Mouse (Mus musculus): ENCODE measurements around the gene Sf1.

Gene Sf1

GRCm38 (mm10) chr19:6412798-6413197 is 49.3 kb downstream of the Sf1 start:
- H3K4me1 ChIP-seq (replicated peaks; ENCODE audit: low read depth, low read length): peaks cover 100% of the 10 kb centered on the region
- peak overlapping the region; percentile 78 for H3K4me3 ChIP-seq (replicated peaks; ENCODE audit: low read length)
- H3K9me3 ChIP-seq (ENCODE audit: low read length): no peaks in the 10 kb centered on the region
- H3K27me3 ChIP-seq (ENCODE audit: insufficient read depth, low read length): peaks cover 8% of the 10 kb centered on the region; the same call in 1 of the 2 replicates
- TF ChIP-seq CTCF (conservative IDR thresholded peaks at IDR 0.05; ENCODE audit: low read length) (no peak), NANOG (IDR thresholded peaks at IDR 0.05; ENCODE audit: borderline replicate concordance, low read length) (no peak), POU5F1 (IDR thresholded peaks at IDR 0.05; ENCODE audit: borderline replicate concordance, low read length) (no peak)
- peaks cover 38% of the 10 kb centered on the region for H3K36me3 ChIP-seq (ENCODE audit: insufficient read depth, low read length)

- peaks cover 29% of the 10 kb centered on the region for H3K36me3 ChIP-seq (ENCODE audit: insufficient read depth, low read length)
- peak overlapping the region; percentile 82 for H3K4me3 ChIP-seq (replicated peaks; ENCODE audit: low read length)
- TF ChIP-seq POU5F1 (IDR thresholded peaks at IDR 0.05; ENCODE audit: borderline replicate concordance, low read length): no peak
- TF ChIP-seq NANOG (IDR thresholded peaks at IDR 0.05; ENCODE audit: borderline replicate concordance, low read length): no peak
- TF ChIP-seq CTCF (conservative IDR thresholded peaks at IDR 0.05; ENCODE audit: low read length): no peak
- H3K9me3 ChIP-seq (ENCODE audit: low read length): no peaks in the 10 kb centered on the region
- H3K4me1 ChIP-seq (replicated peaks; ENCODE audit: low read depth, low read length): peaks cover 91% of the 10 kb centered on the region
- H3K27me3 ChIP-seq (ENCODE audit: insufficient read depth, low read length): peaks cover 25% of the 10 kb centered on the region
These were observed 52.0 kb downstream of the Sf1 start for GRCm38 (mm10) chr19:6415454-6415853.

GRCm38 (mm10) chr19:6416124-6416770 is 52.8 kb downstream of the Sf1 start:
- Histone ChIP-seq H3K9me3 (ENCODE audit: low read length) (no peaks in the 10 kb centered on the region), H3K27me3 (ENCODE audit: insufficient read depth, low read length) (peaks cover 33% of the 10 kb centered on the region), H3K4me3 (replicated peaks; ENCODE audit: low read length) (peak overlapping the region; percentile 82), H3K36me3 (ENCODE audit: insufficient read depth, low read length) (peaks cover 21% of the 10 kb centered on the region), H3K4me1 (replicated peaks; ENCODE audit: low read depth, low read length) (peaks cover 91% of the 10 kb centered on the region)
- no peak for TF ChIP-seq POU5F1 (IDR thresholded peaks at IDR 0.05; ENCODE audit: borderline replicate concordance, low read length)
- no peak for TF ChIP-seq NANOG (IDR thresholded peaks at IDR 0.05; ENCODE audit: borderline replicate concordance, low read length)
- no peak for TF ChIP-seq CTCF (conservative IDR thresholded peaks at IDR 0.05; ENCODE audit: low read length)

- TF ChIP-seq NANOG (IDR thresholded peaks at IDR 0.05; ENCODE audit: borderline replicate concordance, low read length) (no peak), POU5F1 (IDR thresholded peaks at IDR 0.05; ENCODE audit: borderline replicate concordance, low read length) (no peak), CTCF (conservative IDR thresholded peaks at IDR 0.05; ENCODE audit: low read length) (no peak)
- Histone ChIP-seq H3K27me3 (ENCODE audit: insufficient read depth, low read length) (peaks cover 35% of the 10 kb centered on the region), H3K4me1 (replicated peaks; ENCODE audit: low read depth, low read length) (peaks cover 86% of the 10 kb centered on the region), H3K9me3 (ENCODE audit: low read length) (no peaks in the 10 kb centered on the region), H3K36me3 (ENCODE audit: insufficient read depth, low read length) (peaks cover 21% of the 10 kb centered on the region), H3K4me3 (replicated peaks; ENCODE audit: low read length) (peak overlapping the region; percentile 82)
These were observed 53.6 kb downstream of the Sf1 start for GRCm38 (mm10) chr19:6416894-6417761.

- TF ChIP-seq POU5F1 (IDR thresholded peaks at IDR 0.05; ENCODE audit: borderline replicate concordance, low read length): no peak
- peak; percentile 96 for TF ChIP-seq CTCF (conservative IDR thresholded peaks at IDR 0.05; ENCODE audit: low read length)
These were observed 54.9 kb downstream of the Sf1 start, which contains the start of gene Nrxn2 for GRCm38 (mm10) chr19:6418233-6418879. Gene Nrxn2, plus strand, starts transcription at chr19:6418731.

GRCm38 (mm10) chr19:6418984-6419692 is 55.6 kb downstream of the Sf1 start:
- no peak for TF ChIP-seq NANOG (IDR thresholded peaks at IDR 0.05; ENCODE audit: borderline replicate concordance, low read length)
- no peak for TF ChIP-seq POU5F1 (IDR thresholded peaks at IDR 0.05; ENCODE audit: borderline replicate concordance, low read length)
- TF ChIP-seq CTCF (conservative IDR thresholded peaks at IDR 0.05; ENCODE audit: low read length): no peak
- H3K4me1 ChIP-seq (replicated peaks; ENCODE audit: low read depth, low read length): peaks cover 70% of the 10 kb centered on the region
- H3K9me3 ChIP-seq (ENCODE audit: low read length): no peaks in the 10 kb centered on the region
- H3K27me3 ChIP-seq (ENCODE audit: insufficient read depth, low read length): peaks cover 52% of the 10 kb centered on the region
- peaks cover 12% of the 10 kb centered on the region for H3K36me3 ChIP-seq (ENCODE audit: insufficient read depth, low read length)
- H3K4me3 ChIP-seq (replicated peaks; ENCODE audit: low read length): peak overlapping the region; percentile 82

More at GRCm38 (mm10) chr19:6418233-6418879, 54.9 kb downstream of the Sf1 start, which contains the start of gene Nrxn2:
- Histone ChIP-seq H3K36me3 (ENCODE audit: insufficient read depth, low read length) (peaks cover 18% of the 10 kb centered on the region), H3K4me1 (replicated peaks; ENCODE audit: low read depth, low read length) (peaks cover 74% of the 10 kb centered on the region), H3K27me3 (ENCODE audit: insufficient read depth, low read length) (peaks cover 48% of the 10 kb centered on the region), H3K9me3 (ENCODE audit: low read length) (no peaks in the 10 kb centered on the region), H3K4me3 (replicated peaks; ENCODE audit: low read length) (peak within 1 kb of the TSS; percentile 82)

GRCm38 (mm10) chr19:6419805-6420310 is 56.4 kb downstream of the Sf1 start:
- TF ChIP-seq POU5F1 (IDR thresholded peaks at IDR 0.05; ENCODE audit: borderline replicate concordance, low read length): no peak
- no peak for TF ChIP-seq NANOG (IDR thresholded peaks at IDR 0.05; ENCODE audit: borderline replicate concordance, low read length)
- no peak for TF ChIP-seq CTCF (conservative IDR thresholded peaks at IDR 0.05; ENCODE audit: low read length)
- peaks cover 8% of the 10 kb centered on the region for H3K36me3 ChIP-seq (ENCODE audit: insufficient read depth, low read length)
- H3K4me3 ChIP-seq (replicated peaks; ENCODE audit: low read length): peak overlapping the region; percentile 32; the same call in 1 of the 2 replicates
- H3K9me3 ChIP-seq (ENCODE audit: low read length): no peaks in the 10 kb centered on the region
- peaks cover 70% of the 10 kb centered on the region for H3K4me1 ChIP-seq (replicated peaks; ENCODE audit: low read depth, low read length)
- peaks cover 53% of the 10 kb centered on the region for H3K27me3 ChIP-seq (ENCODE audit: insufficient read depth, low read length)
